Mouse (Mus musculus) CH12.LX (cell line): ENCODE results near the gene Nhej1. TPM values are rescaled to one million over a fixed set of nuclear protein-coding genes. Genes with fewer than 3 reads are reported as not detected.
A peak's percentile ranks its signal among the peaks of the same experiment; 100 is the strongest.

Source experiments
- DNase-seq: peaks from one replicate; pipeline ENCODE4 v3.0.0-alpha.2; 2013; ENCODE audit errors: extremely low read depth
- H3K27ac ChIP-seq: 2 replicates; pipeline ENCODE4 v1.5.1; 2012; ENCODE audit warnings: low read depth, mild to moderate bottlenecking, control low read depth, moderate library complexity; ENCODE audit not compliant: insufficient read depth
- H3K27me3 ChIP-seq: replicated peaks from 2 replicates; pipeline ENCODE3; 2012; ENCODE audit warnings: inconsistent platforms
- H3K36me3 ChIP-seq, 2 experiments: replicated peaks in 1 of 2; 2 replicates each; pipeline versions ENCODE3 to v1.6.1; 2012; ENCODE audit warnings: inconsistent platforms in 1 of 2, low read length in 1 of 2, mild to moderate bottlenecking in 1 of 2, mixed read lengths in 1 of 2, moderate library complexity in 1 of 2; ENCODE audit not compliant: control insufficient read depth in 1 of 2, insufficient read depth in 1 of 2
- H3K4me1 ChIP-seq, 2 experiments: 2 replicates each; pipeline ENCODE4 v1.6.1; 2012; ENCODE audit warnings: inconsistent platforms in 1 of 2, moderate library complexity in 1 of 2; ENCODE audit not compliant: insufficient read depth in 2 of 2, control insufficient read depth in 1 of 2
- H3K4me2 ChIP-seq: 2 replicates; pipeline ENCODE4 v1.6.1; 2012; ENCODE audit warnings: low read depth, mild to moderate bottlenecking, control low read depth; ENCODE audit not compliant: poor library complexity, insufficient read depth, severe bottlenecking
- H3K4me3 ChIP-seq, 3 experiments: fragments of 150-350 bp in 1 of 3; sonication (generic) in 1 of 3; replicated peaks in 1 of 3; 2 replicates each; pipeline versions ENCODE3 to v1.5.1; 2011 to 2012; ENCODE audit warnings: low read depth in 2 of 3, low read length in 2 of 3, mild to moderate bottlenecking in 2 of 3, moderate library complexity in 2 of 3, control low read depth in 1 of 3, improper control_type of control experiment in 1 of 3, inconsistent platforms in 1 of 3, mixed read lengths in 1 of 3; ENCODE audit not compliant: poor library complexity in 1 of 3
- H3K79me2 ChIP-seq: replicated peaks from 2 replicates; pipeline ENCODE4 v1.6.1; 2012; ENCODE audit warnings: mild to moderate bottlenecking, moderate library complexity; ENCODE audit not compliant: control insufficient read depth, poor library complexity, insufficient read depth, severe bottlenecking; ENCODE audit errors: extremely low read depth
- H3K9ac ChIP-seq: 2 replicates; pipeline ENCODE4 v1.6.1; 2012; ENCODE audit warnings: low read depth, mild to moderate bottlenecking, control low read depth, moderate library complexity; ENCODE audit not compliant: insufficient read depth
- H3K9me3 ChIP-seq: replicated peaks from 2 replicates; pipeline ENCODE3; 2012; ENCODE audit warnings: low read length, inconsistent platforms, mixed read lengths
- BHLHE40 ChIP-seq: IDR thresholded peaks from 2 replicates; pipeline ENCODE4 v1.6.1; 2011; ENCODE audit warnings: mild to moderate bottlenecking, low read depth, low read length, improper control_type of control experiment
- CHD1 ChIP-seq: IDR thresholded peaks from 2 replicates; pipeline ENCODE4 v1.6.1; 2012; ENCODE audit warnings: low read depth, low read length, improper control_type of control experiment, inconsistent platforms
- CHD2 ChIP-seq: IDR thresholded peaks from 2 replicates; pipeline ENCODE4 v1.6.1; 2011; ENCODE audit warnings: low read length, improper control_type of control experiment
- CTCF ChIP-seq, 2 experiments: IDR thresholded peaks in 1 of 2; conservative IDR thresholded peaks in 1 of 2; 2 replicates each; pipeline ENCODE4 v1.5.1; 2011 to 2012; ENCODE audit warnings: low read depth in 2 of 2, low read length in 2 of 2, improper control_type of control experiment in 1 of 2, inconsistent platforms in 1 of 2, mild to moderate bottlenecking in 1 of 2, moderate library complexity in 1 of 2
- E2F4 ChIP-seq: IDR thresholded peaks from 2 replicates; pipeline ENCODE4 v1.6.1; 2011; ENCODE audit warnings: low read depth, low read length, improper control_type of control experiment; ENCODE audit not compliant: insufficient replicate concordance
- ELF1 ChIP-seq: IDR thresholded peaks from 2 replicates; pipeline ENCODE4 v1.6.1; 2014; ENCODE audit warnings: low read depth, mild to moderate bottlenecking, inconsistent platforms, low read length, improper control_type of control experiment
- ETS1 ChIP-seq: conservative IDR thresholded peaks from 2 replicates; pipeline ENCODE4 v1.6.1; 2012; ENCODE audit warnings: low read depth, mild to moderate bottlenecking, inconsistent platforms, low read length, improper control_type of control experiment, moderate library complexity
- HCFC1 ChIP-seq: IDR thresholded peaks from 2 replicates; pipeline ENCODE4 v1.6.1; 2012; ENCODE audit warnings: low read depth, mild to moderate bottlenecking, inconsistent platforms, low read length, improper control_type of control experiment
- JUND ChIP-seq: conservative IDR thresholded peaks from 2 replicates; pipeline ENCODE4 v1.6.1; 2011; ENCODE audit warnings: low read depth, low read length, improper control_type of control experiment
- KAT2A ChIP-seq: IDR thresholded peaks from 2 replicates; pipeline ENCODE4 v1.6.1; 2012; ENCODE audit warnings: low read length, improper control_type of control experiment, inconsistent platforms; ENCODE audit not compliant: insufficient replicate concordance
- MAFK ChIP-seq: IDR thresholded peaks from 2 replicates; pipeline ENCODE4 v1.6.1; 2011; ENCODE audit warnings: low read length, improper control_type of control experiment; ENCODE audit not compliant: insufficient replicate concordance
- MAX ChIP-seq: IDR thresholded peaks from 2 replicates; pipeline ENCODE4 v1.6.1; 2011; ENCODE audit warnings: low read length, improper control_type of control experiment
- MAZ ChIP-seq: IDR thresholded peaks from 2 replicates; pipeline ENCODE4 v1.6.1; 2012; ENCODE audit warnings: low read depth, mild to moderate bottlenecking, inconsistent platforms, low read length, improper control_type of control experiment, moderate library complexity
- MXI1 ChIP-seq: IDR thresholded peaks from 2 replicates; pipeline ENCODE4 v1.6.1; 2011; ENCODE audit warnings: mild to moderate bottlenecking, low read depth, low read length, improper control_type of control experiment
- MYC ChIP-seq: IDR thresholded peaks from 2 replicates; pipeline ENCODE4 v1.6.1; 2011; ENCODE audit warnings: low read depth, mild to moderate bottlenecking, improper control_type of control experiment, low read length
- NELFE ChIP-seq: IDR thresholded peaks from 2 replicates; pipeline ENCODE4 v1.6.1; 2011; ENCODE audit warnings: low read depth, low read length, improper control_type of control experiment
- NRF1 ChIP-seq: IDR thresholded peaks from 2 replicates; pipeline ENCODE4 v1.6.1; 2014; ENCODE audit warnings: low read depth, mild to moderate bottlenecking, inconsistent platforms, low read length, improper control_type of control experiment, moderate library complexity
- PAX5 ChIP-seq: IDR thresholded peaks from 2 replicates; pipeline ENCODE4 v1.6.1; 2012; ENCODE audit warnings: low read length, inconsistent platforms, mixed read lengths
- POLR2A ChIP-seq: IDR thresholded peaks from 2 replicates; pipeline ENCODE4 v1.6.1; 2011; ENCODE audit warnings: low read depth, mild to moderate bottlenecking, improper control_type of control experiment, low read length
- POLR2AphosphoS2 ChIP-seq: IDR thresholded peaks from 2 replicates; pipeline ENCODE4 v1.6.1; 2011; ENCODE audit warnings: low read depth, low read length, improper control_type of control experiment
- RAD21 ChIP-seq: IDR thresholded peaks from 2 replicates; pipeline ENCODE4 v1.6.1; 2011; ENCODE audit warnings: low read depth, mild to moderate bottlenecking, low read length, improper control_type of control experiment, moderate library complexity
- RCOR1 ChIP-seq: conservative IDR thresholded peaks from 2 replicates; pipeline ENCODE4 v1.6.1; 2012; ENCODE audit warnings: low read depth, mild to moderate bottlenecking, inconsistent platforms, low read length, improper control_type of control experiment
- SIN3A ChIP-seq: IDR thresholded peaks from 2 replicates; pipeline ENCODE4 v1.6.1; 2012; ENCODE audit warnings: low read length, improper control_type of control experiment, inconsistent platforms
- SMC3 ChIP-seq: IDR thresholded peaks from 2 replicates; pipeline ENCODE4 v1.6.1; 2011; ENCODE audit warnings: low read depth, low read length, improper control_type of control experiment
- TBP ChIP-seq: conservative IDR thresholded peaks from 2 replicates; pipeline ENCODE4 v1.6.1; 2011; ENCODE audit warnings: low read depth, low read length, improper control_type of control experiment
- TCF12 ChIP-seq: IDR thresholded peaks from 2 replicates; pipeline ENCODE4 v1.6.1; 2014; ENCODE audit warnings: low read depth, mild to moderate bottlenecking, inconsistent platforms, low read length, improper control_type of control experiment
- UBTF ChIP-seq: IDR thresholded peaks from 2 replicates; pipeline ENCODE4 v1.6.1; 2012; ENCODE audit warnings: low read depth, mild to moderate bottlenecking, inconsistent platforms, low read length, improper control_type of control experiment, moderate library complexity
- USF1 ChIP-seq: IDR thresholded peaks from 2 replicates; pipeline ENCODE4 v1.6.1; 2014; ENCODE audit warnings: low read depth, mild to moderate bottlenecking, inconsistent platforms, low read length, improper control_type of control experiment
- ZC3H11A ChIP-seq: IDR thresholded peaks from 2 replicates; pipeline ENCODE4 v1.6.1; 2012; ENCODE audit warnings: low read depth, mild to moderate bottlenecking, inconsistent platforms, low read length, improper control_type of control experiment
- ZKSCAN1 ChIP-seq: IDR thresholded peaks from 2 replicates; pipeline ENCODE4 v1.6.1; 2012; ENCODE audit warnings: low read depth, inconsistent platforms, low read length, improper control_type of control experiment, borderline replicate concordance
- dilution Hi-C: fragments of 300-500 bp; cut with MboI; formaldehyde crosslinking; loops from 2 replicates; pipeline ENCODE4 v1.14.3; 2020; ENCODE audit warnings: low sequenced_read_pairs; ENCODE audit not compliant: extremely low pct_unique_long_range_greater_than_20kb, extremely low pct_ligation_motif_present
- in situ Hi-C: fragments of 300-500 bp; cut with MboI; formaldehyde crosslinking; loops from 3 replicates; pipeline ENCODE4 v1.14.3; 2019; ENCODE audit warnings: low sequenced_read_pairs, low pct_ligation_motif_present, low pct_unique_long_range_greater_than_20kb, mixed read lengths
- polyA plus RNA-seq: library from polyadenylated mRNA; unstranded; fragments of >175 nt; gene quantifications from 2 replicates; pipeline ENCODE4 v1.2.1, GENCODE M21; 2012; ENCODE audit warnings: low read depth; ENCODE audit not compliant: insufficient read length
- total RNA-seq, 2 experiments: library from RNA; depleted of rRNA; stranded (reverse); fragments of 300-350 nt in 1 of 2; fragments of >200 nt in 1 of 2; gene quantifications; 2 replicates each; pipeline ENCODE4 v1.2.3; 2012 to 2014

Gene Nhej1
- total and polyA plus RNA-seq, 3 experiments = 2.8 to 4.0 (median 3.7) TPM

DNA sequence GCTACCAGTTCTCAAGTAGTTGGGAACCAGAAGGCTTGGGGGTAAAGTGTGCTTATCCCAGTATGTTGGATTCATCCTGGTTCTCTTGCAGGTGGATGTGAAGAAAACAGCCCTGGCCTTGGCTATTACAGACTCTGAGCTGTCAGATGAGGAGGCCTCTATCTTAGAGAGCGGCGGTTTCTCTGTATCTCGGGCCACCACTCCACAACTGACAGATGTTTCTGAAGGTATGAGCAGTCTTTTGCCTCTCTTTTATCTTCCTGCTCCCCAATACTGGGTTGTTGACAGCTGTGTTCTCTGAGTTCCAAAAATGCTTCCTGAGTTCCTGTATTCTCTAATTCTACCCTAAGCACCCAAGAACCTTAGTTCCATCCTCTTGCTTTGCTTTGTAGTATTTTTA lies 20.6 kb upstream of the Nhej1 start:
- Histone ChIP-seq H3K36me3 (peaks cover 44 to 63% of the 10 kb centered on the region in 2 experiments), H3K27me3 (no peaks in the 10 kb centered on the region), H3K4me1 (peaks cover 2 to 30% of the 10 kb centered on the region in 2 experiments; a peak in 2 of 4 replicates), H3K9ac (no peak overlapping the region), H3K27ac (no peak overlapping the region), H3K79me2 (no peaks in the 10 kb centered on the region)
- dilution Hi-C loops = no loop called here
- no peak for DNase-seq
- TF ChIP-seq JUND = no peak
- TF ChIP-seq RCOR1 = no peak
- TF ChIP-seq TBP = no peak
- no peak for TF ChIP-seq ELF1
- TF ChIP-seq UBTF = no peak
- TF ChIP-seq HCFC1 = no peak
- no peak for TF ChIP-seq POLR2AphosphoS2
- TF ChIP-seq ZKSCAN1 = no peak
- no peak for TF ChIP-seq CTCF (conservative IDR thresholded peaks at IDR 0.05 in 1 of 2, IDR thresholded peaks at IDR 0.05 in 1 of 2; ENCODE audit: low read depth in 2 of 2, low read length in 2 of 2)
- TF ChIP-seq E2F4 = no peak
- no peak for TF ChIP-seq MAZ
- TF ChIP-seq MYC = no peak
- no peak for TF ChIP-seq POLR2A
- TF ChIP-seq PAX5 = no peak
- no peak for TF ChIP-seq ETS1
- TF ChIP-seq, all 38 proteins: peak for 0
- no peak overlapping the region for H3K4me3 ChIP-seq
- in situ Hi-C loops = no loop called here
- no peak overlapping the region for H3K4me2 ChIP-seq
- H3K9me3 ChIP-seq = no peaks in the 10 kb centered on the region

DNA sequence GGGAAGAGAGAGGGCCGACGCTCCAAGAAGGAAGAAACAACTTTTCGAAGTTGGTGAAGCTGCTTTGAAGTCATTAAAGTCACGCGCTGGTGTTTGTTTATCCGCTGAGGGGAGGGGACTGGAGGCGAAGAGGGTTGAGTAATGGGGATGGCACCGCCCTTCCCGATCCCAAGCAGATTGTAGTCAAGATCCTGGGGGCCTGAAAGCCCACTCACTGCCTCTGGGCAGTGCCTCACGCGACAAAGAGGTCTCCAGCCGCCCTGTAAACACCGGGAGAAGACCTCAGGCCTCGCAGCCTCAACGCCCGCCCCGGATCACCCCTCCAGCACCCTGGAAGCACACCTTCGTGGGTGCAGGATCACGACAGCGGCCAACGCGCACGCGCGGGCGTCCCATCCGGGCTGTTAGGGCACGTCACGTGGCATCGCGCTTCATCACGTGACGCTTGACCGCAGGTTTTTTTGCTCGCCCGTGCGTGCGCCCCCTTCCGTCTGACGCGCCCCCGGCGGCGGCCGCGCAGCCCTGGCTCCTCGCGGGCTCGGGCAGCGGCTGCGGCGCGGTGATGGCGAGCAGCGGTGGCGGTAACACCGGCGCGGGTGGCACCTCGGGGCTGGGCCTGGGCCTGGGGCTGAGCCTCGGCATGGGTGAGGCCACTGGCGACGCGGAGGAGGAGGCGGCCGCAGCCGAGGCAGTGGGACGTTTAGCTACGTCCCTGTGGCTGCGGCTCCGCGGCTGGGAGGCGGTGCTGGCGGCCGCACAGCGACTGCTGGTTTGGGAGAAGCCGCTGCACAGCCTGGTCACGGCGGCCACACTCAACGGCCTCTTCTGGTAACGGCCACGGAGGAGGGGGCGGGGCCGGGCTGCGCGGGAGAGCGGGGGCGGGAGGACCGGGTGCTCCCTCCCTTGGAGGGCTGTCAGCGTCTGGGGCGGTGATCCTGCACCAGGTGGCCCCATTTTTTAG lies 17.6 kb upstream of the Nhej1 start, which contains the start of the genes Cnppd1 and Retreg2:
Gene Cnppd1, minus strand, starts transcription at position 411 of the 961 bp plus-strand sequence.
Gene Retreg2, plus strand, starts transcription at position 478 of the 961 bp plus-strand sequence.
- Histone ChIP-seq H3K36me3 (peaks cover 47 to 64% of the 10 kb centered on the region in 2 experiments), H3K79me2 (no peaks in the 10 kb centered on the region), H3K9me3 (no peaks in the 10 kb centered on the region), H3K4me2 (peak within 1 kb of the TSS; percentile 68), H3K27ac (peak within 1 kb of the TSS; percentile 85), H3K27me3 (no peaks in the 10 kb centered on the region), H3K4me3 (peak within 1 kb of the TSS; percentile 82 to 93 (median 85)), H3K4me1 (peaks cover 2 to 30% of the 10 kb centered on the region in 2 experiments; a peak in 2 of 4 replicates), H3K9ac (peak within 1 kb of the TSS; percentile 74)
- in situ Hi-C loops (no loop called here), dilution Hi-C loops (no loop called here)
- DNase-seq = peak; percentile 91
- TF ChIP-seq RCOR1 = peak; percentile 85; the same call in 1 of the 2 replicates
- TF ChIP-seq MAX = peak; percentile 99
- no peak for TF ChIP-seq ZC3H11A
- TF ChIP-seq RAD21 = no peak
- TF ChIP-seq ELF1 = peak; percentile 77
- TF ChIP-seq KAT2A = 0 out of 2 replicates have a peak, but pooled peaks have one; percentile 47
- TF ChIP-seq BHLHE40 = peak; percentile 99
- no peak for TF ChIP-seq MAFK
- peak; percentile 71; the same call in 1 of the 2 replicates for TF ChIP-seq MAZ
- TF ChIP-seq CTCF (conservative IDR thresholded peaks at IDR 0.05 in 1 of 2, IDR thresholded peaks at IDR 0.05 in 1 of 2; ENCODE audit: low read depth in 2 of 2, low read length in 2 of 2) = peak in 1 of 2 experiments; percentile 72; a peak in 2 of 4 replicates
- peak; percentile 98 for TF ChIP-seq NRF1
- peak; percentile 22 for TF ChIP-seq ETS1
- no peak for TF ChIP-seq CHD2
- TF ChIP-seq JUND = no peak
- TF ChIP-seq TCF12 = peak; percentile 81
- TF ChIP-seq CHD1 = no peak
- TF ChIP-seq UBTF = peak; percentile 88; the same call in 1 of the 2 replicates
- TF ChIP-seq POLR2A = peak; percentile 84
- TF ChIP-seq NELFE = peak; percentile 88
- 0 out of 2 replicates have a peak, but pooled peaks have one; percentile 60 for TF ChIP-seq MXI1
- peak; percentile 99 for TF ChIP-seq USF1
- peak; percentile 75 for TF ChIP-seq SIN3A
- peak; percentile 19; the same call in 1 of the 2 replicates for TF ChIP-seq SMC3
